Mouse (Mus musculus) gastrocnemius, postnatal 14 days (tissue): ENCODE results near the gene Gm17482. TPM values are rescaled to one million over a fixed set of nuclear protein-coding genes. Genes with fewer than 3 reads are reported as not detected.
A peak's percentile ranks its signal among the peaks of the same experiment; 100 is the strongest.
"Not testable (repeated sequence)": the region's sequence is repeated elsewhere in the genome, so short reads cannot be mapped to it uniquely, and the experiment has no call there.

Source experiments
- DNase-seq: peaks from one replicate; pipeline ENCODE4 v3.0.0; 2021; ENCODE audit warnings: mixed read lengths
- intact Hi-C: fragments of 180-260 bp; cut with DNase I; formaldehyde crosslinking; loops from one replicate; pipeline ENCODE4 v1.15.1; 2025; ENCODE audit warnings: low total_unique reads
- long read RNA-seq, 2 experiments: library from polyadenylated mRNA; stranded (forward); transcript quantifications; one replicate each; pipeline ENCODE4 v2.0.0; 2021
- total RNA-seq, 2 experiments: library from RNA; stranded (reverse); gene quantifications; 2 replicates each; pipeline ENCODE4 v1.2.3; 2021

Gm17482 gene
- total RNA-seq, result not detected
- long read RNA-seq, experiment 1, result 0 reads
- long read RNA-seq, experiment 2, partial matches to known transcripts, result 0 of 4 reads
- long read RNA-seq, experiment 2, other reads (novel, unspliced or antisense), result 4 of 4 reads

DNA sequence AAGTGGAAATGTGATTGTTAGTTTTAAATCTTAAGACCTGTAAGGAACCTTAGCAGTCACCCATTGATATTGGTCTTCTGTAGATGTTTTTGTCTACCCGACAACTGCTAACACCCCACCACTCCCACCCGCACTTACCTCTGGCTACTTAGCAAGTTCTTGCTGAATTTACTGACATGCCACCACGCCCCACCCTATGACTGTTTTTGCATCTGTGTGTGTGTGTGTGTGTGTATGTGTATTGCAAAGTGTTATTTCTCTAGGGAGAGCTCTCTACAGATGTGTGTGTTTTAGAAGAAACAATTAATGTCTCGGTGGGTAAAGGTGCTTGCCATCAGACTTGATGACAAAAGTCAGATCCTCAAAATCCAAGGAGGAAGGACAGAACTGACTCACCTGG is at the start of gene Gm17482:
Gm17482 (plus strand) TSS at position 301 of the 400 bp plus-strand sequence.
- intact Hi-C loops, result loop anchor here (5.0 kb wide), 1 partner anchor 310 kb away; no protein-coding TSS in a partner anchor

DNA sequence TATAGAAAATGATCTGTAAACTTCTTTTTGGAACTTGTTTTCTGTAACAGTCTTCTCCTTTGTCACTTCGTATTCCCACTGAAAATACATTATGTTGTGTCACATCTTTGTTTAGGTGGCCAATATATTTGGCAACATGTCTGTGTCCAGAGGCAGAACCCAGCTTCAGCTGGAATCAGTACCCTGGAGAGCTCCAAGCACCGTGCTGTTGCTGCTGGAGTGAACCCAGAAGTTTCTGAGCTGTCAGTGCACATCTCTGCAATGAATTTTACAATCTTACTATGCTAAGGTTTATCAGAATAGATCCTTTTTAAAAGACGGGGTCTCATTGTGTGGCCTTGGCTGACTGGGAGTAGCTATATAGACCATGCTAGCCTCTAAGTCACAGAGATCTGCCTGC is 48.3 kb upstream of the Gm17482 start:
- peak; percentile 22 for DNase-seq
- intact Hi-C loops, result loop anchor here (5.0 to 10.0 kb wide), 2 partner anchors 43 to 86 kb away; no protein-coding TSS in a partner anchor

More for the DNA sequence above, at the start of gene Gm17482:
- DNase-seq, result no peak

DNA sequence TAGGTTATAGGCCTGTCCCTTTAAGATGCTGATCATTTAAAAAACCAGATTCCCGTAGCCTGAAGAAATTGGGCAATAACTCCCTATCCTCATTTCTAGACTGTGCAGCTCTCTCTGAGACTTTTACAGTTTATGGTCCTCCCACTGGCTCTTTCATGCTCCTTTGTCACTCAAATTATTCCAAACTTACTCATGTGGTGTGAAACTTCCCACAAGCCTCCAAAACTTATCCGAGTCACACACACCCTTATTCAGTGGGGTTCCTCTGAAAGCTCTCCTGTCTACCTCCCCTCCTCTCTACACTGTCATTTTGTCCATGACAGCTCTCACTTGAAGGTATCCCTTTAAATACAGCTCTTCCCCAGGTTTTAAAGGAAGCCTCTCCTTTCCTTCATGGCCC is 46.0 kb upstream of the Gm17482 start:
- intact Hi-C loops, result no loop called here
- DNase-seq, result no peak

DNA sequence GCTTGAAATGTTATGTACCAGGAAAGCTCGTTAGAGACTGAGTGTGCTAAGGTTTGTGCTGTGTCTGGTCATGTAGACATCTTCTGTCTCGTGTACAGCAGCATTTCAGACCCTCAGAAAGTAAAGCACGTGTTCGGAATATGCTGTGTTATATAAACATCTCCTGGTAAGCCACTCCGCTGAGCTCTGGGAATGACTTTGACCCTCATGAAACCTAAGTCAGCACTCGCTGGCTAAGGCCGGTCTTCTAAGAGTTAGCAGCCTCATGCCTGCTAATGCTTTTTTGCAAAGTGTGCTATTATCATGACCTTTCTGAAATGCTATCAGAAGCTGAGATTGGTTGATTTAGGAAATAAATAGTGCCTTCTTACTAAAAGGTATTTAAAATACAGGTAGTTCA is 36.0 kb upstream of the Gm17482 start:
- intact Hi-C loops, result no loop called here
- no peak for DNase-seq

DNA sequence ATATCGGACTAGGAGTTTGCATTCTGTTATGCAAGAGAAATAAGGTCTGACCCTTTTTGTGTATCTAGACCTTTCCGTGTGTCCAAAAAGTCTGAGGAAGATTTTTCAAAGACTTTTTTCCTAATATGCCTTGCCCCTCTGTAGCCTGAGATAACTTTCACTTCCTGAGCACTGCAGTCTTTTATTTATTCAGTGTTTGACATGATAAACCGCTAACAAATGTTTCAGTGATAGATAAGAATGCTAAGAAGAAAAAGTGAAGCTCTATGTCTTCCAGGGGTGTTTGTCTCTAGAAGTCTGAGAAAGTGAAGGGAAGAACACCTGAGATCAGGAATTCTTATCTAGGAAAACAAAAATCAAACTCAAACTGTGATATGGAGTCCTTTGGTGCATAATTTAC is 26.4 kb upstream of the Gm17482 start:
- intact Hi-C loops, result no loop called here
- DNase-seq, result no peak

DNA sequence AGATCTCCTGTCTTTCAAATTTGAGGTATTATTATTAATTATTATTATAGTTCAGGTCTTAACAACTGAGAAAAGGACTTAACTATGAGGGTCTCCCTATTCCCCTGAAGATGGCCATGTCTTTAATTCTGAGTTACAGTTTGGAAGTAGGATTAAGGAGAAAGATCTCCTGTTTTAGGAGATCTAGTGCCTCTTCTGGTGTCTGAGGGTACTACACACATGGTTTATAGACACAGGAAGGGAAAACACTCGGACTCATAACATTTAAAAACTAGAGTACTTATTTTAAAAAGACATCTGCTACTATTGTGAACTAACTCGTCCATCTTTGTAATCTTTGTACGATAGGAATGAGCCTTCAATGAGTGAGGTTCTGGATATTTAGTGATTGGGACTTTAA is 24.1 kb upstream of the Gm17482 start:
- intact Hi-C loops, result no loop called here
- DNase-seq, result no peak

DNA sequence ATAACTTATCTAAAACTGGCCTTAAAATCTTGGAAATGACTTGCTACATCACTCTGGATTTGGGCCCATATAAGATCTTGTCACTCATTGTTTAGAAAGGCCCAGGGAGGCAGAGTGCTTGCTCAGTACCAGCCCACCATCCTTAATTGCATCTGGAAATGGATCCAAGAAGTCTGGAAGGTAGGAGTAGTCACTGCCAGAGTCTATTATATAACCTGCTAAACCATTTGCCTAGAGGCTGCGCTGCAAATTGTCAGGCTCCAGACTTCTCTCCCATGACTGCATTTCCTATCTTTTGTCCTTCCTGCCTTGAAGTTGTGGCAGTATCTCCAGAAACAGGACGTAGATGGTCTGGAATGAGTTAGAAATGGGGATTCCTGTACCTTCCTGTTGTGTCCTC is 17.0 kb upstream of the Gm17482 start:
- intact Hi-C loops, result no loop called here
- no peak for DNase-seq

DNA sequence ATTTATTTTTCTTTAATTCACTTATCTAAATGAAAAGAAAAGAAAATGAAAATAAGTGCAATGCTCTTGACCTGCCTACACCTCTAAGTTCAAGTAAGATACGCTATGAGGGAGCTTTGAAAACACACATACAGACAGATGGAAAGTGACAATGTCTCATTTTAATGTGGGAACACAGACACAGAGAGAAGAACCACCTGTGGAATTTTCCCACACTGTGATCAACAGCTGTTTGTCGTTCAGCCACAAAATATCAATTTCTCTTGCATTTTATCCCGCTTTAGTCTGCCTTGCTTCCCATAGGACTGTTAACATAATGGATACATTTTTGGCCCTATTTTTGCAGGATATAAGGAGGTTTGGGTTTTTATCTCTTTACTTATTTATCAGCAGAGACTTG is 16.3 kb upstream of the Gm17482 start:
- intact Hi-C loops, result no loop called here
- DNase-seq, result no peak

DNA sequence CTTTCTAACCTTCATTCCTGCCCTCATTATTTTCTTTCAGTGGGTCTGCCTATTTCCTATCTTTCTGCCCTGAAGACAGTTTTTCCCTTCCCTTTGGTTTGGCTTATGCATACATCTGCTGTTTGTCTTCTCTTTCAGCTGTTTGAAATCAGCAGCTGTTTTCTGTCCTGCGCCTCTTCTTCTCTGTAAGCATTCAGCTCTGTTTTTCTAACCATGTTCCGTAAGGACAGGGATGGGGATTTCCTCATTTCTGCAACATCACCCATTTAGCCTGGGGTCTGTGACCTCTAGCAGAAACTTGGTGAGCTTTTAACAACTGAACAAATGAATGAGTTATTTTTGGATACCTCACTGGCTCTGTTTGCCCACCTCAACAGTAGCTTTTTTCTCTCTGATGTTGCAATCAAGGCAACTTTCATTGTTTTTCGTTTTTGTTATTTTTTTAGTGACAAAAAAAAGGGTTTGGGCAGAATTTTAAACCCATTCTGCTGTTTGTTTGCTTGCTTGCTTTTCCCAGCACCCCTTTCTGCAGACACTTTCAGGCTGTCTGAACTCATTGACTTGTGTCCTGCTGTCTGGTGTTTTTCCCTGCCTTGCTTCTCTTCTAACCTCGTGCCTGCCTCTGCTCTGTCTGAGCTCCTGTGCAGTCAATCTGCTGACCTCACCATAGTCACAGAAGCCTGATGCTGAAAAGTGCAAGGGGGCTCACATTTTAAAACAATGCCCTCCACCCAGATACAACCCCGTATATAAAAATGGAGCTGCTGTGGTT is 14.8 kb upstream of the Gm17482 start:
- intact Hi-C loops, result no loop called here
- DNase-seq, result no peak

DNA sequence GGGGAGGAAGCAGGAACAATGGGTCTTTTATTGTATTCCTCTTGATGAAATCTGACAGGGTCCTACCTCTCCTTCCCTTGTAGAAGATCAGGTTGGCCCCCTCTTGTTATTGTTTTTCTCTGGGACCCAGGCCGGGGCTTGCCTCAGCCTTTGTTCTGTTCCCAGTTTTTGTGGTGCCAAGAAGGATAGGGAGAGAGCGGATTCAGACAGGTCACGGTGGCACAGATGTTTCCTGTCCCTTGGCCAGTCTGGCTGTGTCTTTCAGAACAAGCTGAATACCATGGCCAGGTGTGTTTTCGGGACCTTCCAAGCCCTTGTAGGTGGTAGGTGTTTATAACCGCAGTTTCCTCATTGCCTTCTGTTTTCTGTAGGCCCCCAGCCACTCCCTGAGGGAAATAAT is 14.0 kb upstream of the Gm17482 start:
- intact Hi-C loops, result no loop called here
- no peak for DNase-seq

DNA sequence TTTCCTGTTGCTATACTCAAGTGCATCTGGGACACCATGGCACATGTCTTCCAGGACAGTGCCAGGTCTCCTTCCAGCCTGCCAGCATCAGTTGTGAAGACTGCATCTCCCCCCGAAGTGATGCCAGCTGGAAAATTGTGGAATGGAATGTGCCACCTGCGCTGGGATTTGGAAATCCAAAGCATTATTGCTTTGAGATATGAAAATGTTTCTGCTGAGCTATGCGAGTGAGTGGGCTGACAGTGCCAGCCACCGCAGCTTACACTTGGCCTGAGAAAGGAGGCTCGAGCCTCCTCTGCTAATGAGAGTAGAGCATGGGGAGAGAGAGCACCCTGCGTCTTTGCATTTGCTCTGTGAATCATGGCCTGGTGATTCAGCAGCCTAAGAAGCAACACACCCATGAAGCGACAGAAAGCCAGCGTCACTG is 5.9 kb upstream of the Gm17482 start:
- intact Hi-C loops, result loop anchor here (5.0 kb wide), 2 partner anchors 44 to 46 kb away; no protein-coding TSS in a partner anchor
- DNase-seq, result no peak

DNA sequence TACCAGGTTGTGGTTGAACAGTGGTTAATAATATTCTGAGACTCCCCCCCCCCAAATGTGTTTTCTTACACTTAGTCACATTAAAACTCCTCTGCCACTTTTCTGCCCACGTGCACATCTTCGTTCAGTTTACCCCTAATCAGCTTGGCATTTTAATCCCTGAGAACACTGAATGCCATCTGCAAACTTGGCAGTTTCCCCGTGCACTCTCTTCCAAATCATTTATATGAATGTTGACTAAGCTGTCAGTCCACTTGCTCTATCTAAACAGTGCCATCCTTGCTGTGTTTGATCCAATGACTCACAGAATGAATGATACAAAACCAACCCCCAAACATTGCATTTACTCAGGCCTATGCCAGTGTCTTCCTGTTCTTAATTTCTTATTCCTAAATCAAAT is 1.6 kb upstream of the Gm17482 start:
- intact Hi-C loops, result loop anchor here (5.0 kb wide), 1 partner anchor 312 kb away; no protein-coding TSS in a partner anchor
- no peak for DNase-seq

DNA sequence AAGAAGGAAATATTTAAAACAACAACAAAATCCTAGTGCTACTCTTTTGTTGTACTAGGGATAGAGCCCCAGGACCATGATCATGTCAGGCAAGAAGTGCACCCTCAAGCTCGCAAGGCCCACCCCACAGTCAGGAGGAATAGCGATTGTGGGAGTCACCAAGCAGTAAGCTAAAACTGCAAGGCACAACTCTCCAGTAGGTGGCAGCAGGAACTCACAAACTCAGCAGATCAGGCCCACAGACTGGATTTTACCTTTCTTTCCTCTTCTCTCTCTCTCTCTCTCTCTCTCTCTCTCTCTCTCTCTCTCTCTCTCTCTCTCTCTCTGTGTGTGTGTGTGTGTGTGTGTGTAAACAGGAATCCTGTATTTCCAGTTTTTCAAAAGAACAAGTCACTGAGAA is 386 bp downstream of the Gm17482 start:
- peak; percentile 64 for DNase-seq
- intact Hi-C loops, result loop anchor here (5.0 kb wide), 1 partner anchor 310 kb away; no protein-coding TSS in a partner anchor

DNA sequence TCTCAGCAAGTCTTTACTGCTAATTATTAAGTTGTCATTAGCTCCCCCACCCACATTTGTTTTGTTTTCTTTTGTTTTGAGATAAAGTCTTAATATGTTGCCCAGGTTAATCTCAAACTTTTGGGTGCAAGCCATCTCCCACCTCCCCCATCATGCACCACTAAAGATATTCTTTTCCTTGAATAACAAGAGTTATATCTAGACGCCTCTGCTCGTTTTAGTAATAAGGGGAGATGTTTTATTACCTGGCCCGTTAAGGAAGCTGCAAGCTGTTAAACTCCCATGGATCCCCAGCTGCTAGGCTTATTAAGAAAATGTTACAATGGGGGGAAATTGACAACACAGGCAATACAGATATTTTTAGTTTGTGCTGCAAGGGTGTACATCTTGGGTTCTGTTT is 3.4 kb downstream of the Gm17482 start:
- intact Hi-C loops, result loop anchor here (2.0 kb wide), 1 partner anchor 38 kb away; no protein-coding TSS in a partner anchor
- DNase-seq, result no peak

DNA sequence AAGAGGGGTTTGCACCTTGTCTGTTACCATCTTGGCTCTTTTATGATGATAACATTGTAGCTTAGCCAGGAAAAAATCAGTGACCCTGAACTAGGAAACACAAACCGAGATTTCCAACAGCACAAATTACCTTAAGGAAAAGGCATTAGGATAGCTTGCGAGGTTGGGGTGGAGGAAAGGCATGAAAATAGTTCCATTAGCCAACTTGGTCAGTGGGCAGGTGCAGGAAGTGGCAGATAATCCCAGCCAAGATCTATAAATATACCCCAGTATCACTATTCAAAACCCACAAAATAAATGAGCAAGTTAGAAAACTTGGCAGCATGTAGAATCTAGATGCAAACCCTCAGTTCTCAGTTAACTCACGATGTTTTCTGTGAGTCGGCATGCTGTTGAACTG is 4.7 kb downstream of the Gm17482 start:
- intact Hi-C loops, result loop anchor here (2.0 kb wide), 1 partner anchor 37 kb away; no protein-coding TSS in a partner anchor
- no peak for DNase-seq

DNA sequence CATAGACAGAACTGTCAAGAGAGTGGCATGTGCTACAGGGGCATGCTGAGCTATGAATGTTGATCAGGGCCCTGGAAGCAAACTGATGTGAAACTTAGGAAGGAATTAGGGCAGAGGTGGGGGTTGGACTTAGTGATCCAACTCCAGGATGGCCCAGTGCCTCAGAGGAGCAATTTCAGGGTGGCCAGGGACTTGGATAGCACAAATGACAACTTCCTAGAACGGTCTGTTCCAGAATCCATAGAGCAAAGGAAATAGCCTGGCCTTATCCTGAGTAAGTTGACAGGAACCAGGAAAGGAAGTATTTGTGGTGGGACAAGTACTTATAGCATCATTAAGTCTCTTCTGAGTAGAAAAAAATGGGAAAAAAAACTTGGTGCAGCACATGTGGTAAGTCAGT is 5.4 kb downstream of the Gm17482 start:
- DNase-seq, result no peak
- intact Hi-C loops, result no loop called here

DNA sequence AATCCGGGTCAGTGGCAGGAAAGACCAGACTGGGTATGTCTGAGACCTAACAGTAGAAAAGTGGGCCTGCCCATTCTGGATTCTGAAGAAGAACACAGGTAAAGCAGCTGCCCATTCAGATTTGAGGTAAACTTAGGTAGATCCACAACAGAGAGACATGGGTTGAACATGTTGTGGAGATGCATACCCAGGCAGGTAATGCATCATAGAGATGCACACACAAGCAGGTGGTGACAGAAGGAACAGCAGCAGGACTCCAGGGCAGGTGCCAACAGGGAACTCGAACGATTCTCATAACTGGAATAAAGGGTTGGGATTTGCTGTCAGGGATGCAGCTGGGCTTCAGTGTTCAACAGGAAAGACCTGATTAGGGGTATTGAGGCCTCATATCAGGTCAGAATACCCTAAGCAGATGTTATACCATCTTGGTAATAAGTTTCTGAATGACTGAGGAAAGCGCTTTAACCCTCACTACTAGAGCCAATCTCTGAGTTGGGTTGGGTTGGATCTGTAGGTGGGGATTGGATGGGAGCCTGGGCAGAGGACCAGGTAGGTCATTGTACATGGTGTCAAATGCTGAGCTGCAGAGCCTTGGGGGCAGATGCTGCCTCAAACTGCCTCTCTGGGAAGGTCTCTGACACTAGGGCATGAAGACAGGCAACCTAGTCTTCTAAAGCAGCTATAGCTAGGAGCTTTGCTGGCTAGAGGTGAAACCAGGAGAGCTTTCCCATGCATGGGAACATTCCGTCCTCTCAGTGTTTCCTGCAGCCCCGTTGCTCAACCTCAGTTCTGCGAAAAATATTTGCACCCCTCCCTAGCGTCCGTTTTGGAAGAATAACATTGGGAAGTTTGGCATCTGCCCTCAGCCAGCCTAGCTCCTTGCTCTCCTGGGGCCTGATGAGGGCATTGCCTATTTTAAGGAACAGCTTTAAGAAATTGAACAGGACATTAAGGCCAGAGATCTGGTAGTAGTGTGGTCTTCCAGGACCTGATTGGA is 11.2 kb downstream of the Gm17482 start:
- DNase-seq, result no peak
- intact Hi-C loops, result no loop called here

DNA sequence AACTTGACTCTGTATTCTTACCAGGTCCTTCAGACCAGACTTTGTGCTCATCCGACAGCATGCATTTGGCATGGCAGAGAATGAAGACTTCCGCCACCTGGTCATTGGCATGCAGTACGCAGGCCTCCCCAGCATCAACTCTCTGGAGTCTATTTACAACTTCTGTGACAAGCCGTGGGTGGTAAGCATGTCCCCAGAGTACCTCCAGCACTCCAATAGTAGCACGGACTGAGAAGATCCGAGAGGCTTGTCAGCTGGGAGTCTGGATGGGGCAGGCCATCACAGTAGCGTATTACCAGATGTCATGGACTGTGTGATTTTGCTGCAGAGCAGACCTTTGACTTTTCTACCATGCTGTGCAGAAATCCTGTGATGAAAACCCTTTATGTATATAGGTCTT is 12.2 kb downstream of the Gm17482 start:
- intact Hi-C loops, result no loop called here
- no peak for DNase-seq

DNA sequence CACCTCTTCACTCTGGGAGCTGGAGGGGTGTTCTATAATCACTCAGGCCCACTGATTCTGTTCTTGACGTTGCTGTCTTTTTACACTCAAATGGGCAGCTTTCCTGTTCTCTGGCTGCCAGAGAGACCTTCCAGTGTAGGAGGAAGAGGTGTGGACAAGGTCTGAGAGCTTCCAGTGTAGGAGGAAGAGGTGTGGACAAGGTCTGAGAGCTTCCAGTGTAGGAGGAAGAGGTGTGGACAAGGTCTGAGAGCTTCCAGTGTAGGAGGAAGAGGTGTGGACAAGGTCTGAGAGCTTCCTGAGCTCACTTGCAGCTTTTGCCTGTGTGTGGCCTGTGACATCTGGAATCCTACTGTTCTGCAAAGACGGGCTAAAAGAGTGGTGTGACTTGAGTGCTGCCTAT is 13.3 kb downstream of the Gm17482 start:
- DNase-seq, intact Hi-C loops: not testable (repeated sequence)

DNA sequence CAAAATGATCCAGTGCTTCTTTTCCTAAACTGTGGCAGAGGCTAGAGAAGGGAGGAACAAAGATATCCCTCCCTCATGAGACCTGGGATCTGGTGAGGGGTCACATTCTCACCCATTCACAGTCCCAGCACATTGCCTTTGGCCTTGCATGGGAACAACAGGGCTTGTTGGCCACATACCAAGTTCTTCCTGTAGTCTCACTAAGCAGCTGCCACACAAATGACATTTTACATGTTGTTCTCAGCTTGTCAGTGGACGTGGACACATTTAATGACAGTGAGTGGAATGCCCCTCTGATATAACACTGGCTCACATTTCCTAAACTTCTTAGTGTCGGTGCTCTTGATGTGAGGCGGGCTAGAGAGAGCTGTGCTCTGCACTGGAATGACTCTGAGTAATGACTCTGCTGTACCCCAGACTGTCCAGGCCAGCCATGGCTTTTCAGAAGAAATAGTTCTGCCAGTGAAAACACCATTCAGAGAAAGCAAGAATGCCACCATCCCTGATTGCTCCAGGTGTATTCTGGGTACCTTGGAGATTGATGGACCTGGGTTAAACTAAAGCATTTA is 14.1 kb downstream of the Gm17482 start:
- DNase-seq, result no peak
- intact Hi-C loops, result no loop called here
